Mouse (Mus musculus): ENCODE measurements around the gene Cby1.

The Cby1 gene

DNA sequence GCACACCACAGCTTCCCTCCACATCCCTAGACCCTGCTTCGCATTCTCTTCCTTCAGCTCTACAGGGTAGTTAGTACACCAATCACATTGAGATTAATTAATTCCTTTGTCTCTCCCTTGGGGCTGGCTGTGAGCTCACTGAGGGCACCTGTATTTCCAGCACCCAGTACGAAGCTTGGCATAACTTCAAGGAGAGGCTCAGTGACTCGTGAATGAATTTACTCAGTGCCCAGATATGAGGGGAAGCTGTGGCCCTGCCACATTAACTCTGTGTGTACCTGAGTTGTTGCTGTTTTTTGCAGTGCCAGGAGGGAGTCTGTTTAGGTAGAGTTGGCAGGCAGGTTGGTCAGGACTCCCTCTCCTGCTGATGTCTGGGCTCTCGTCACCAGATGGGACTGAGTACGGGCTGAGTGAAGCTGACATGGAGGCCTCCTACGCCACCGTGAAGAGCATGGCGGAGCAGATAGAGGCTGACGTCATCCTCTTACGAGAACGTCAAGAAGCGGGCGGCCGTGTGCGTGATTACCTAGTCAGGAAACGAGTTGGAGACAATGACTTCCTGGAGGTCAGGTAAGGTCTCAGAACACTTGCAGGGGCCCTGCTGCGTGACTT lies 47.7 kb downstream of the Cby1 start:
- no peak for DNase-seq (ENCODE audit: extremely low spot score)

DNA sequence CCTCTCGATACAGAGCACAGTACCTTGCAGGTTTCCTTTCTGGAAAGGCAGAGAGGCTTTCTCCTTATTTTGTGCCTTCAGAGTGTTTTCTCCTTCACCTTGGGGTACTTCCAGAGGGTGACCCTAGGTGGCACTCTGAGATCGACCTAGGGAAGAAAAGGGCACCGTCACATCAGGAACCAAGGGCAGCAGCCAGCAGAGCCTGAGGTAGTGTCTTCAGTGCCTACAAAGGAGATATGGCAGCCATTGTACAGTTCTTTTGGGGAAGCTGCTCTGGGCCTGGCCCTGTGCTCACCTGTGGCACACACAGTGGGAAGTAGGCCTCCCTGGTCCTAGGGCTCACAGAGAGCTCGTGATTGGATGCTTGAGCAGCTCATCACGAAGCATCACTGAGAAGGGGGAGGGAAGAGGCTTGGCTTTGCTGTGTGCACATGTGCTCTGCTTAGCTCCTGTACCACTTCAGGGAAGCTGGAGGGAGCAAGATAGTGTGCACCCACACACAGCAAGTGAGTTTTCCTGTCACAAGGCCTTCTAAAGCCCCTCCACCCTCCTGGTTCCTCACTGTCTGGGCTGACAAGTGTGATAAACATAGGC lies 49.3 kb downstream of the Cby1 start:
- DNase-seq (ENCODE audit: extremely low spot score): no peak

DNA sequence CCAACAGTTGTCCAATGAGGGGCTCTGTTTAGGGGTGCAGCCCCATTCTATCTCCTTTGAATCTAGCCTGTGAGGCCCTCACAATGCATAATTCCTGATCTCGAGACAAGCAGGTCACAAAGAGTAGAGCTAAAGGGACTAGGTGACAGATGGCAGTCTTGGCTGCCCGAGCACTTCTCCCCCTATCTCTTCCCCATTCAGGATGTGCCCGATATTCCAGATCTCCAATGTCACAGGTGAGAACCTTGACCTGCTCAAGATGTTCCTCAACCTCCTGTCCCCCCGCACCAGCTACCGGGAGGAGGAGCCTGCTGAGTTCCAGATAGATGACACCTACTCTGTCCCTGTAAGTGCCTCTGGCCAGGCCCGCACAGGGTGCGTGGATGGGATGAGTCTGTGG lies 56.6 kb downstream of the Cby1 start:
- DNase-seq (ENCODE audit: extremely low spot score): no peak

DNA sequence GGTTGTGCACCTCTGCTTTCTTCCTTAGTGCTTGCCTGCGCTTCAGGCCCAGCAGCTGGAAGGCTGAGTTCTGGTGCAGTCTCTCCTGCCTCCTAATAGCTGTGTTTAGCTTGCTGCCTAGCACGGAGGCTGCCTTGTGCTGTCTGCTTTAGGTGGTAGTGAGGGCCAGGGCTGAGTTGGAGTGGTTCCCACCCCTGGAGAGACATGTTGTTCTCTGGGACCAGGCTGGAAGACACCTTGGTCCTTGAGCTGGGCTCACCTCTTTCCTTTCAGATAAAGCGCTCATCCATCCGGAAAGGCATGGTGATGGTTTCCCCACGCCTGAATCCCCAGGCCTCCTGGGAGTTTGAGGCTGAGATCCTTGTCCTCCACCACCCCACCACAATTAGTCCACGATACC lies 57.7 kb downstream of the Cby1 start:
- no peak for DNase-seq (ENCODE audit: extremely low spot score)

All from embryo, embryonic 9.5 days (tissue).